Mouse (Mus musculus) embryonic stem cell, embryonic (primary cell): Measurements from ENCODE around the gene Rufy3.

ENCODE experiments used
- CTCF ChIA-PET, 4 experiments: fragments of 300-600 bp in 2 of 4; fragments of 350-600 bp in 2 of 4; sonication (Branson Sonifier 250); formaldehyde crosslinking; loops; one replicate each; lab custom pipeline; 2022; ENCODE audit warnings: inconsistent platforms in 2 of 4; lab: Charles Lee
- POLR2A ChIA-PET, 4 experiments: fragments of 300-600 bp in 2 of 4; fragments of 350-600 bp in 2 of 4; sonication (Branson Sonifier 250); formaldehyde crosslinking; loops; one replicate each; lab custom pipeline; 2022; ENCODE audit warnings: antibody characterized with exemption in 4 of 4, inconsistent platforms in 1 of 4; lab: Charles Lee

The Rufy3 gene

DNA sequence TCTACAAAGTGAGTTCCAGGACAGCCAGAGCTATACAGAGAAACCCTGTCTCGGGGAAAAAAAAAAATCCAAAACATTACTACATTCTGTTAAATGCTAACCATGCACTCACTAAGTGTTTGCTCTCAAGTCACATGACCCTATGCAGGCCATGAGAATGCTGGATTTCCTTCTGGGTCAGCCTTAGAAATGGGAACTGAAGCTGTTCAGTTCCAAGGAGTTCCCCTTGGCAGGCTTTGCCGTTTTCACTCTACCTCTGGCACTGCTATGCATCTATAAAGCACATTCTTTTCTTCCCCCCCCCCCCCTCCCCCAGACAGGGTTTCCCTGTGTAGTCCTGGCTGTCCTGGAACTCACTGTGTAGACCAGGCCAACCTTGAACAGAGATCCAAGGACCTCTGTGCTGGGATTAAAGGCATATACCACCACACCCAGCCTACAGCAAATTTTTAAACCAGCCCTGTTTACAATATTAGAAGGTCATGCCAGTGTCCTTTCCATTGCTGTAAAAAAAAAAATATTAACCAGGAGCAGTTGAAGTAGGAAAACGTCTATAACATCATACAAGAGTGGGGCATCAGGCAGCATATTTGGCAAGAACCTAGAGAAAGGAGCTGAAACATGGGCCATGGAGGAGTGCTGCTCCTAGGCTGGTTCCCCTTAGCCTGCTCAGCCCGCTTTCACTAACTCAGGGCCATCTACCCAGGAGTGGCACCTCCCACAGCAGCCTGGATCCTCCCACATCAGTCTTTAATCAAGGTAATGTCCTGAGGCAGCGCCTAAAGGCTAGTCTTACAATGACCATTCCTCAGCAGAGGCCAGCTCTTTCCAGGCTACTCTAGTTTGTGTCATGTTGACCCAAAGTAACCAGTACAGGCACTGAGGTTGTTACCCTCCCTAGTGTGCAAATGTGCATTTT, 31.0 kb downstream of the Rufy3 start:
- CTCF ChIA-PET = no interaction called here
- POLR2A ChIA-PET = interaction anchor here in 2 of 4 experiments (0.6 to 1.4 kb wide), 7 partner anchors 16 to 171 kb away, joined by 3 to 7 read pairs (median 3); partner anchors contain the start of genes Rufy3 (in 1 of the 2) and Utp3 (in 1 of the 2)

DNA sequence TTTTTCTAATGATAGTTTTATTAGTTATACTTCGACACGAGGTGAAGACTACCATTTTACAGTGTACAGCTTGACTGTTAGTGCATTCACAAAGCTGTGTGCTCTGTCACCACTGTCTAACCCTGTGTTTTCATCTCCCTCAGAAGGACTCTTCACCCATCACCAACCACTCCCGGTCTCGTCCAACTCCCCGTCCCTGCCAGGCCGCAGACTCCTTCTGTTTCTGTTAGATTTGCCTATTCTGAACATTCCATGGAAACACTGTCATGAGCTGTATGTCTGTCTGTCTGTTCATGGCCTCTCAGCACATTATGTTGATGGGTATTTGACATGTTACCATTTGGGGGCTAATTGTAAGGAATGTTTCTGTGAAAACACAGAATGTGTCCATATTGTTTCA, 34.1 kb downstream of the Rufy3 start:
- CTCF ChIA-PET = interaction anchor here in 1 of 4 experiments (0.6 kb wide), 1 partner anchor 11 kb away, joined by 3 read pairs; no protein-coding TSS in a partner anchor
- POLR2A ChIA-PET = interaction anchor here in 2 of 4 experiments (0.6 to 3.0 kb wide), 5 partner anchors 8 to 94 kb away, joined by 3 to 15 read pairs (median 4); no protein-coding TSS in a partner anchor

DNA sequence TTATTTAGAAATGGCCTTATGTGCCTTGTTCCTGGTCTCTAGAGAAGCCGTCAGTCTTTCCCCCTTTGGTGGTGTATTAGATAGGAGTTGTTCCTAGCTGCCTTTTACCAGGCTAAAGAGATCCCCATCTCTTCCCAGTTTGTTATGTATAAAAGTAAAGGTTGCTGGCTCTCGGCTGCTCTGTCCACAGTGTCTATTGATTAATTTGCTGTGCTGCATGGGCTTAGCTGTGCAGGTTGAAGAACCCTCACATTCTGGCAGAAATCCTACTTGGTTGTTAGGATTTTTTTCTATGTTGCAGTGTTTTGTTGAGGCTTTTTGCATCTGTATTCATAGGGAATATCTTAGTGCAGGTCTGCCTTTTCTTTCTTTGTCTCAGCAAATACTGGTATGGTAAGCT, 37.2 kb downstream of the Rufy3 start:
- CTCF ChIA-PET = interaction anchor here in 1 of 4 experiments (0.7 kb wide), 1 partner anchor 39 kb away, joined by 3 read pairs; no protein-coding TSS in a partner anchor
- POLR2A ChIA-PET = interaction anchor here in 2 of 4 experiments (1.2 to 3.0 kb wide), 3 partner anchors 10 to 29 kb away, joined by 3 to 15 read pairs (median 4); no protein-coding TSS in a partner anchor

DNA sequence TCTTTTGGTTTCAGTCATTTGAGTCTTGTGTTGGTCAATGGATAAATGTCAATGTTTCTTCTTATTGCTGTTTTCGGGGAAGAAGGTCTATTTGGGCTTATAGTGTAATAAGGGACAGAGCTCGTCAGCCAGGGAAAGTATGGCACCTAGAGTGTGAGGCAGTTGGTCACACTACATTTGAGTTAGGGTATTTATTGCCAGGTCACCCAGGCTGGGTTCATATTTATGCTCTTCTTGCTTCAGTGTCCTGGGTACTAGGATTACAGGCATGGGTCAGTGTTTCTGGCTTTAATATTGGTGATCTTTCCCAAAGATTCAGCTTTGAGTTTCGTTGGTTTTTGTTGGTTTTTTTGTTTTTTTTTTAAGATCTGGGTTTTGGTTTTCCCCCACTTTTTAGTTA, 37.9 kb downstream of the Rufy3 start:
- ChIA-PET POLR2A (interaction anchor here in 1 of 4 experiments (1.2 kb wide), 1 partner anchor 11 kb away, joined by 3 read pairs; no protein-coding TSS in a partner anchor), CTCF (interaction anchor here in 1 of 4 experiments (0.7 kb wide), 1 partner anchor 40 kb away, joined by 3 read pairs; no protein-coding TSS in a partner anchor)

DNA sequence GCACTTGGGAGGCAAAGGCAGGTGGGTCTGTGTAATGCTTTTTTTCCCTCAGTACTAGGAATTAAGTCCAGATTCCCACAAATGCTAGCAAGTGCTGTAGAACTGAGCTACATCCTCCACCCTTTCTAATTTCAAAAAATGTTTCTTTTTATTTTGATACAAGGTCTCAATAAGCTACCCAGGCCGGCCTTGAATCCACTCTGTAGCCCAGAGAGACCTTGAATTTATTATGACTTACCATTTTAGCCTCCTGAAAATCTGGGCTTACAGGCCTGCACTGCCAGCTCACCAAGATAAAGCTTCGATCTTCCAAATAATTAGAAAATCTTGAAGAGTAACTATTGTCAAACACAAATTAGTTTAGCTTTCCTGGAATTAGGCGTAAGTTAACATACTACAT, 39.2 kb downstream of the Rufy3 start:
- POLR2A ChIA-PET = interaction anchor here in 2 of 4 experiments (0.6 to 1.5 kb wide), 3 partner anchors 26 to 922 kb away, joined by 3 to 5 read pairs (median 4); no protein-coding TSS in a partner anchor
- CTCF ChIA-PET = no interaction called here

DNA sequence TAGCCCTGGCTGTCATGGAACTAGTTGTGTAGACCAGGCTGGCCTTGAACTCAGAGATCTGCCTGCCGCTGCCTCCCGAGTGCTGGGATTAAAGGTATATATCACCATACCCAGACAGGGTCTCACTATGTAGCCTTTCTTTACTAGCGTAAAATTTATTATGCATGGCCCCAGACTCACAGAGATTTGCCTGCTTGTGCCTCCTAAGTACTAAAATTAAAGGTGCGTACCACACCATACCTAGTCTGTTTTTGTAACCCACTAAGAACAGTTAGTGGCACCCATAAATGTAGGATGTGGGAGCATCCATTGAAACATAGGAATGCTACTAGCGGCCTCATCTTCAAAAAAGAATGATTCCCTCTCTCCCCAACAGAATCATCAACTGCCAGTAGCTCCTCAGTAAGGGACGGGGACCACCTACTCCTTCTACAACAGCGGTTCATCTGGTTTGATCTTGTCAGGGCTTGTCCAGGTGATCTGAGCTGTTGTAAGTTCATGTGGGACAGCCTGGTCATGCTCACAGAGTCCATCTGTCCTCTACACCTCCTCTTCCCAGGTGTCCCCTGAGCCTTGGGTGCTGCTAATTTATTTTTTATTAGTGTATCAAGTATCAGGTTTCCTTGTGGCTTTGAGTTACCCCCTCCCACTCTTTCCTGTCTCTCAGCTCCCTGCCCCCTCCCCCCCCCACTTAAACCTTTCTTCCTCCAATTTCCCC, 40.0 kb downstream of the Rufy3 start:
- POLR2A ChIA-PET = interaction anchor here in 3 of 4 experiments (0.6 to 1.5 kb wide), 8 partner anchors 13 to 921 kb away, joined by 3 to 7 read pairs (median 4); partner anchors contain the start of gene Mob1b (in 1 of the 3)
- CTCF ChIA-PET = interaction anchor here in 1 of 4 experiments (0.6 kb wide), 1 partner anchor 42 kb away, joined by 3 read pairs; no protein-coding TSS in a partner anchor

DNA sequence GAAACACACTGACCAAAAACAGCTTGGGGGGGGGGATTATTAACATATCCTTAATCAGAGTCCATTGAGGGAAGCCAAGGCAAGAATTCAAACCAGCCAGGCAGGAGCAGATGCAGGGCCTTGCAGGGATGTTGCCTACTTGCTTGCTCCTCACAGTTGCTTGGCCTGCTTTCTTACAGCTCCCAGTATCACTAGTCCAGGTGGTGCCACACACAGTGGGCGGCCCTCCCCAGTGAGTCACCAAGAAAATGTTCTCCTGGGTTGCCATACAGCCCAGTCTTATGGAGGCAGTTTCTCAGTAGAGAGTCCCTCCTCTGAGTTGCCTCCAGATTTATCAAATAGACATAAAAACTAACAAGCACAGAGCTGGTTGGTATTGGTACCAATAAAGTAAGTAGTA, 49.3 kb downstream of the Rufy3 start:
- CTCF ChIA-PET = interaction anchor here in 1 of 4 experiments (0.7 kb wide), 1 partner anchor 53 kb away, joined by 3 read pairs; no protein-coding TSS in a partner anchor
- POLR2A ChIA-PET = interaction anchor here in 3 of 4 experiments (0.7 to 1.7 kb wide), 7 partner anchors 15 to 106 kb away, joined by 3 to 6 read pairs (median 4); partner anchors contain the start of gene Mob1b (in 1 of the 3)

DNA sequence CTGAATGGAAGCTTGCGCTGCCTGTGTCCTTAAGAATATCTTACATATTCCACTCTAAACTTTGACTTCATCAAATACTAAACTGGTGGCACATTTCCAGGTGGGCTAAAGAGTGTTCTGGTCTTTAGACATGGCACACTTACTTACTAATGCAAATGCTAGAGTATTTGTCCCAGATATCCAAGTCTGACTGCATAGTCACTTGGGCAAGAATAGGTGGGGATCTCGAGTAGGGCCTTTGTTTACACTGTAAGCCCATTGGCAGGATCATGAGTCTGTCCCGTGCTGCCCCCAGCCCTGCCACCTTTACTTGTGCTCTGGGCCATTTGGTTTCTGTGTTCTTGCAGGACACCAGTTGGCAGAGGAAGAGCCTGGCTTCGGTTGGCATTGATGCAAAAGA, 52.1 kb downstream of the Rufy3 start:
- ChIA-PET CTCF (interaction anchor here in 1 of 4 experiments (0.6 kb wide), 1 partner anchor 79 kb away, joined by 3 read pairs; no protein-coding TSS in a partner anchor), POLR2A (interaction anchor here in 2 of 4 experiments (0.6 to 1.5 kb wide), 2 partner anchors 10 to 15 kb away, joined by 3 read pairs; no protein-coding TSS in a partner anchor)

DNA sequence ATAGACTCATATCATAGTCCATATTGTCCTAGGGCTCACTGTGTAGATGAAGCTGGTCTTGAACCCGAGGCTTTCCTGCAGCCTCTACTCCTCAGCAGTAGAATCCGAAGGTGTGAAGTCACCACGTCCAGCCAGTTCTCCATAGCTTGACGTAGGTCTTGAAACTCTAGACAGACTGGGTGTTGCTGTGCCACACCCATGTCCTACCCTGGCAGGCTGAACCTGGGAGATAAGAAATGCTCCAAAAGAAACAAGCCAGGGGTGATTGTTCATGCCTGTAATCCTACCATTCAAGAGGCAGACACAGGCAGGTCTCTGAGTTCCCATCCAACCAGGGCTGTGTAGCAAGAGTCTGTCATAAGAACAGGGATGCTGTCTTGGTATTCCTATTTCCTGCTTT, 62.7 kb downstream of the Rufy3 start:
- CTCF ChIA-PET = no interaction called here
- POLR2A ChIA-PET = interaction anchor here in 1 of 4 experiments (0.9 kb wide), 1 partner anchor 10 kb away, joined by 3 read pairs; no protein-coding TSS in a partner anchor

DNA sequence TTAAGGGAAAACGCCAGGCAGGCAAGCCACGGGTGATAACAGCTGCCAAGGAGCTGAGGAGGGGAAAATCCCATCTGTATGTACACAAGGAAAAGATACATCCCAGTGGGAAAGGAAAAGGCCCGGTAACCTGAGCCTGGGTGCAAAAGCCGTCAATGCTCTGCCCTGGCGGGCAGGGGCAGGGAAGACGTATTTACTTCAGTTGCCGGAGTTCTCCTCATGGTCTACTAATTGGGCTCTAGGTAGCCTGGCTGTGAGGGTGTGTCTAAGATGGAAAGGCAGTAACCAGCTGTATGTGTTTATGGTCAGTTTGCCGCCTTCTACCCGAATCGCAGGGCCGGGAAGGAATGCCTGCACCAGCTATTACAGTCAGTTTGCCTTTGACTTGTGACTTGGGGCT, 64.3 kb downstream of the Rufy3 start:
- ChIA-PET CTCF (interaction anchor here in 2 of 4 experiments (0.6 to 1.0 kb wide), 2 partner anchors 50 to 64 kb away, joined by 3 to 4 read pairs; no protein-coding TSS in a partner anchor), POLR2A (interaction anchor here in 3 of 4 experiments (0.8 to 2.0 kb wide), 7 partner anchors 9 to 91 kb away, joined by 3 to 6 read pairs (median 3); partner anchors contain the start of gene Mob1b (in 1 of the 3))

DNA sequence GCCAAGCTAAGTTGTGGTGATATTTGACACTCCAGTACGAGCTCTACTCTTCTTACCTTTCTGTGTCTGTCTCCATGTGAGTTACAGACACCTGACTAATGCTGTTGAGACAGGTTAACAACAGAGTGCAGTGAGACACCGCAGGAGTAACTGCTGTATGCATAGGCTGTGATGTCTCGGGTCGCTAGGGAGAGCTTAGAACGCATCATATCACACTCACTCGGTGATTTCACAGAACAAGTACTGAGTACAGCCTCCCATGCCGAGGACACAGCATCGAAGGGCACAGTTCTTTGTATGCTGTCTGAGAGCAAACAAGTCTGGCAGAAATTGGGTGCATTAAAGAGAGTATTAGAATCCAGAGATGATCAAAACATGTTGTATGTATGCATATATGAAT, 65.1 kb downstream of the Rufy3 start:
- POLR2A ChIA-PET = interaction anchor here in 3 of 4 experiments (0.8 to 2.0 kb wide), 9 partner anchors 8 to 89 kb away, joined by 3 to 6 read pairs (median 3); partner anchors contain the start of gene Utp3 (in 1 of the 3)
- CTCF ChIA-PET = interaction anchor here in 1 of 4 experiments (0.6 kb wide), 1 partner anchor 52 kb away, joined by 6 read pairs; no protein-coding TSS in a partner anchor

DNA sequence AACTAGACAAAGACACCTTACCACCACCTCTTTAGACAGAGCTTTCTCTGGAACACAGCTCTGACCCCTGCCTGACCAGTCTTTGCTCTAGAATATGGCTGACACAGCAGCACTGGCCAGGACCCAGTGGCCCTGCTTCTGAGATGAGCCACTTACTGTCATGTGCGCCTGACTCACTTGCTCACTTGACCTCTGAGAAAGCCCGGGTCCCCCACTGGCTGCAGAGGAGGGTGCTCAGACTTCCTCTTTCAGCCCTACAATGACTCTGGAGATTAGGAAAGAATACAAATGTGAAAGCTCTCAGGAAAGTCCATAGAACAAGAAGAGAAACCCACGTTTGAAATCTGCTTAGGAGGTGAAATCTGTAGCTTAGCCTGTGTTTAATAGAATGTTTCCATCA, 66.0 kb downstream of the Rufy3 start:
- CTCF ChIA-PET = no interaction called here

DNA sequence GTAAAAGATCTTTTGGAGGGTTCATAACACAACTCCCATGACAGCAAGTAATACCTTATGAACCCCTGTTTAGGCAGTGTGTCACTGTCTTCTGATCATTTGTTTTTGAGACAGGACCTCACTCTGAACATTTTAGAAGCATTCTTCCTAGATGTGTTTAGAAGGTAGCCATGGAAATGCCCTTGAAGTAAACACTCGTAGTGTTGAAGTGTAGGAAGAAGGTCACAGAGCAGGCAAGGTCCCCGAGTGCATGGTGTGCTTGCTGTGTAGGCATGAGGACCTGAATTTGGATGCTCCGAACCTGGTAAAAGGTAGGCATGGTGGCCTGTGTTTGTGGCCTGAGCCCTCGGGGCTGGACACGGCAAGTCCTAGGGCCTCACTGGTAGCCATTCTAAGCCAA, 66.7 kb downstream of the Rufy3 start:
- CTCF ChIA-PET = no interaction called here
- POLR2A ChIA-PET = interaction anchor here in 3 of 4 experiments (0.8 to 2.2 kb wide), 15 partner anchors 10 to 133 kb away, joined by 3 to 7 read pairs (median 4); partner anchors contain the start of genes Dck (in 1 of the 3) and Rufy3 (in 1 of the 3)

More for the DNA sequence above, 66.0 kb downstream of the Rufy3 start:
- POLR2A ChIA-PET = interaction anchor here in 3 of 4 experiments (0.9 to 2.2 kb wide), 13 partner anchors 10 to 134 kb away, joined by 3 to 7 read pairs (median 5); partner anchors contain the start of gene Dck (in 1 of the 3)

DNA sequence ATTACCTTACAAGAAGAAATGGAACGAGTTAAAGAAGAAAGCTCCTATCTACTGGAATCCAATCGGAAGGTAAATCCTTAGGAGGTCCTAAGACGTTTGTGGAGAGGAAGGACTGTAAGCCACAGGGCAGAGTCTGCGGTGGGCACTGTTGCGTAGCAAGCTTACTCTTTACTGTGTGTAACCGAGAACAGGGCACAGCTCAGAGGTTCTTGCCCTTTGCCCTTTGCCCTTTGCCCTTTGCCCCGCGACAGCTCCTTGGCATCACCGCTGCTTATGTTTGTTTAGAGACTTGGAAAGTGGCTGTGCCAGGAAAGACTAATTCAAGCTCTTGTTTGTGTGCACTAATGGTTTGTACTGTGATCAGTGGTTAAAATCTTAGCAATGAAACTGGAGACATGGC, 67.6 kb downstream of the Rufy3 start:
- ChIA-PET POLR2A (interaction anchor here in 3 of 4 experiments (0.7 to 2.2 kb wide), 13 partner anchors 11 to 67 kb away, joined by 3 to 7 read pairs (median 3); partner anchors contain the start of gene Rufy3 (in 1 of the 3)), CTCF (interaction anchor here in 1 of 4 experiments (0.6 kb wide), 1 partner anchor 74 kb away, joined by 4 read pairs; no protein-coding TSS in a partner anchor)

DNA sequence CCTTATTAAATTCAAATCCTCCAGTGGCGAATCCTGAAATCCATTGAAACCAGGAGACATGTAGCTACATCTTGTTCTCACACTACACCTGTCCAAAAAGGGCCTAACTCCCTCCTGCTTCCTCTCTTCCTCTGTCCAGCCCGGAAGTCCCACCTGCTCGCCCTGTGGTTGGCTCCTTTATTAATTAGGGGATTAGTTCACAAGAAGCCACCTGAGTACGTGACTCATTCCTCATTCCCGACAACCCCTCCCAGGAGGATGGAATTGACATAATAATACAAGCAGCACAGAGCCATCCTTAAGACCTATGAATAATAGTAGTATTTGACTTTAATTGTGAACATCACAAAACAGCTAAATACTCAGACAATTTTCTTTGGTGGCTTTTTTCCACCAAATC, 69.2 kb downstream of the Rufy3 start:
- CTCF ChIA-PET = no interaction called here
- POLR2A ChIA-PET = interaction anchor here in 3 of 4 experiments (0.5 to 1.5 kb wide), 13 partner anchors 9 to 89 kb away, joined by 3 to 7 read pairs (median 4); partner anchors contain the start of genes Mob1b (in 1 of the 3) and Utp3 (in 1 of the 3)

DNA sequence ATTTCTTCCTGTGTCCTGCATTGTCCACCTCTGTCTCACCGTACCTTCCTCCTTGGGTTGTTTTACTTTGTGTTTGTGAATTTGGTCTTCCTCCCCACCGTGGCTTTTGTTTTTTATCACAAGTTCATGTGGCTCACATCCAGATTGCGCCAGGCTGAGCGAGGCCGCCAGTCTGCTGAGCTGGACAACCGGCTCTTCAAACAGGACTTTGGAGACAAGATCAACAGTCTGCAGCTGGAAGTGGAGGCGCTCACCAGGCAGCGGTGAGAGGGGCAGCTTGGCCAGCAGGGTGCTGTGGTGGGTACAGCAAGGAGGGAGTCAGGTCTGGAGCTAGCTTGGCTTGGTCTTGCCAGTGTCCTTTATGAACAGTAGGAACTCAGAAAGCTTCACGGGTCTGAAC, 77.9 kb downstream of the Rufy3 start:
- ChIA-PET POLR2A (interaction anchor here in 3 of 4 experiments (0.6 to 3.4 kb wide), 6 partner anchors 9 to 1213 kb away, joined by 3 to 11 read pairs (median 4); no protein-coding TSS in a partner anchor), CTCF (interaction anchor here in 1 of 4 experiments (0.6 kb wide), 1 partner anchor 22 kb away, joined by 3 read pairs; no protein-coding TSS in a partner anchor)

DNA sequence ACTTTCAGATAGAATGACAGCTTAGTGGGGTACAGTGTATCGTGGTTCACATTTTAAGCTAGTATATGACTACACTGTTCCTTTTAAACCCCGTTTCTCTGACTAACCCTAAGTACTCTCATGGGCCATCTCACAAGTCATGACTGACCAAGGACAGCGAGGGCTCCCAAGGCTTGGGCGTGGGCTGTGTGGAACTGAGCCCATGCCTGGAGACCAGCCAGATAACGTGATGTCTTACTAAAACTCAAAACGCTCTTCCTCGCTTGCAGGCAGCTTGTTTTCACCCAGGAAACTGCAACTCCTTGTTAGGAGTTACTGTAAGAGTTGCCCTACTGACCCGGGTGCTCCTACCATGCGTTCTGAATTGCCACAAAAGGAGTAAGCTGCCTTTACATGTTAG, 78.7 kb downstream of the Rufy3 start:
- POLR2A ChIA-PET = interaction anchor here in 3 of 4 experiments (0.6 to 3.4 kb wide), 9 partner anchors 10 to 98 kb away, joined by 3 to 11 read pairs (median 4); no protein-coding TSS in a partner anchor
- CTCF ChIA-PET = no interaction called here
